Mouse (Mus musculus) ES-E14 (cell line): ENCODE results near the gene Vps37b. TPM values are rescaled to one million over a fixed set of nuclear protein-coding genes. Genes with fewer than 3 reads are reported as not detected.
A peak's percentile ranks its signal among the peaks of the same experiment; 100 is the strongest.

Experiments used
- DNase-seq: peaks from one replicate; pipeline ENCODE4 v3.0.0-alpha.2; 2013; ENCODE audit warnings: low read depth, low spot score
- H3K27ac ChIP-seq: 2 replicates; pipeline ENCODE4 v1.5.1; 2012; ENCODE audit warnings: low read depth, mild to moderate bottlenecking, low read length, moderate library complexity, mixed read lengths; ENCODE audit not compliant: poor library complexity, insufficient read depth, severe bottlenecking
- H3K36me3 ChIP-seq: 2 replicates; pipeline ENCODE4 v1.6.1; 2012; ENCODE audit warnings: mild to moderate bottlenecking, low read length, moderate library complexity, mixed read lengths; ENCODE audit not compliant: control insufficient read depth, poor library complexity, insufficient read depth, severe bottlenecking
- H3K4me1 ChIP-seq, 2 experiments: fragments of 150-350 bp in 1 of 2; sonication (generic) in 1 of 2; 2 replicates each; pipeline ENCODE4 v1.6.1; 2012; ENCODE audit warnings: low read length in 2 of 2, mild to moderate bottlenecking in 1 of 2, mixed read lengths in 1 of 2; ENCODE audit not compliant: control insufficient read depth in 2 of 2, insufficient read depth in 2 of 2, poor library complexity in 1 of 2
- H3K4me3 ChIP-seq, 2 experiments: fragments of 150-350 bp in 1 of 2; sonication (generic) in 1 of 2; 2 replicates each; pipeline ENCODE4 v1.5.1; 2012; ENCODE audit warnings: low read length in 2 of 2, low read depth in 1 of 2, mild to moderate bottlenecking in 1 of 2, mixed read lengths in 1 of 2; ENCODE audit not compliant: insufficient read depth in 1 of 2, poor library complexity in 1 of 2, severe bottlenecking in 1 of 2
- H3K9ac ChIP-seq: 2 replicates; pipeline ENCODE4 v1.6.1; 2012; ENCODE audit warnings: low read depth, mild to moderate bottlenecking, low read length, mixed read lengths; ENCODE audit not compliant: poor library complexity, insufficient read depth, severe bottlenecking
- H3K9me3 ChIP-seq: fragments of 150-350 bp; sonication (generic); 2 replicates; pipeline ENCODE4 v1.6.1; 2012; ENCODE audit warnings: low read depth, mild to moderate bottlenecking, low read length; ENCODE audit not compliant: control insufficient read depth, insufficient read depth
- CHD2 ChIP-seq: IDR thresholded peaks from 2 replicates; pipeline ENCODE4 v1.6.1; 2014; ENCODE audit warnings: mild to moderate bottlenecking, low read depth, low read length, inconsistent platforms
- HCFC1 ChIP-seq: IDR thresholded peaks from 2 replicates; pipeline ENCODE4 v1.6.1; 2012; ENCODE audit warnings: low read length, inconsistent platforms, borderline replicate concordance; ENCODE audit not compliant: insufficient read depth
- MAFK ChIP-seq: IDR thresholded peaks from 2 replicates; pipeline ENCODE4 v1.6.1; 2014; ENCODE audit warnings: mild to moderate bottlenecking, low read depth, low read length, inconsistent platforms; ENCODE audit not compliant: insufficient read depth
- ZC3H11A ChIP-seq: IDR thresholded peaks from 2 replicates; pipeline ENCODE4 v1.6.1; 2012; ENCODE audit warnings: low read depth, mild to moderate bottlenecking, inconsistent platforms, low read length, borderline replicate concordance
- ZNF384 ChIP-seq: IDR thresholded peaks from 2 replicates; pipeline ENCODE4 v1.6.1; 2012; ENCODE audit warnings: low read depth, low read length, inconsistent platforms
- in situ Hi-C, 2 experiments: fragments of 600-800 bp; cut with MboI; formaldehyde crosslinking; loops; one replicate each; pipeline ENCODE4 v1.15.1; 2025; ENCODE audit warnings: low sequenced_read_pairs in 2 of 2, inconsistent platforms in 1 of 2; ENCODE audit not compliant: unreplicated experiment in 2 of 2
- total RNA-seq: library from RNA; depleted of rRNA; stranded (reverse); fragments of 300-350 nt; gene quantifications from 2 replicates; pipeline ENCODE4 v1.2.3, GENCODE M21; 2012

Vps37b gene
- total RNA-seq, 1 experiment: 7.7 TPM

- no peak overlapping the region for H3K9ac ChIP-seq
- TF ChIP-seq MAFK (no peak), CHD2 (no peak), ZC3H11A (no peak), ZNF384 (no peak), HCFC1 (no peak)
- H3K4me3 ChIP-seq: no peak overlapping the region
- H3K9me3 ChIP-seq: no peaks in the 10 kb centered on the region
- peaks cover 6% of the 10 kb centered on the region; the same call in 1 of the 2 replicates for H3K36me3 ChIP-seq
- in situ Hi-C loops: no loop called here
- H3K4me1 ChIP-seq: peaks cover 0 to 3% of the 10 kb centered on the region in 2 experiments; a peak in 1 of 4 replicates
- no peak for DNase-seq
- H3K27ac ChIP-seq: no peak overlapping the region
These were observed 9.7 kb downstream of the Vps37b start for GRCm38 (mm10) chr5:124022365-124022764.

GRCm38 (mm10) chr5:124021701-124022100, 10.4 kb downstream of the Vps37b start:
- Histone ChIP-seq H3K4me1 (peaks cover 0 to 3% of the 10 kb centered on the region in 2 experiments; a peak in 1 of 4 replicates), H3K9me3 (no peaks in the 10 kb centered on the region), H3K9ac (no peak overlapping the region), H3K36me3 (peaks cover 6% of the 10 kb centered on the region; the same call in 1 of the 2 replicates), H3K27ac (no peak overlapping the region; the same call in 1 of the 2 replicates), H3K4me3 (no peak overlapping the region)
- TF ChIP-seq HCFC1: no peak
- TF ChIP-seq ZC3H11A: no peak
- TF ChIP-seq CHD2: no peak
- TF ChIP-seq ZNF384: no peak
- TF ChIP-seq MAFK: no peak
- in situ Hi-C loops: no loop called here
- no peak for DNase-seq

- peaks cover 4% of the 10 kb centered on the region; the same call in 1 of the 2 replicates for H3K36me3 ChIP-seq
- H3K4me3 ChIP-seq: no peak overlapping the region
- peaks cover 0 to 9% of the 10 kb centered on the region in 2 experiments; a peak in 1 of 4 replicates for H3K4me1 ChIP-seq
- TF ChIP-seq ZNF384 (no peak), MAFK (no peak), CHD2 (no peak), HCFC1 (no peak), ZC3H11A (no peak)
- no peak for DNase-seq
- H3K27ac ChIP-seq: no peak overlapping the region
- no peaks in the 10 kb centered on the region for H3K9me3 ChIP-seq
- no peak overlapping the region for H3K9ac ChIP-seq
- in situ Hi-C loops: no loop called here
These were observed 10.9 kb downstream of the Vps37b start for GRCm38 (mm10) chr5:124021148-124021547.

GRCm38 (mm10) chr5:124019348-124020216, 12.5 kb downstream of the Vps37b start:
- Histone ChIP-seq H3K9me3 (no peaks in the 10 kb centered on the region), H3K4me1 (peaks cover 0 to 12% of the 10 kb centered on the region in 2 experiments; a peak in 3 of 4 replicates), H3K36me3 (no peaks in the 10 kb centered on the region), H3K27ac (no peak overlapping the region), H3K9ac (0 out of 2 replicates have a peak overlapping the region, but pooled peaks have one; percentile 25), H3K4me3 (no peak overlapping the region)
- DNase-seq: no peak
- TF ChIP-seq MAFK (no peak), ZNF384 (no peak), ZC3H11A (no peak), HCFC1 (no peak), CHD2 (no peak)
- in situ Hi-C loops: no loop called here
